Mouse (Mus musculus) left cerebral cortex, adult 8-10 months (tissue): ENCODE data around the gene Iqck. TPM values are rescaled to one million over a fixed set of nuclear protein-coding genes. Genes with fewer than 3 reads are reported as not detected.

Experiments
- DNase-seq, 2 experiments: peaks; one replicate each; pipeline ENCODE4 v3.0.0; 2022; ENCODE audit warnings: low spot score in 2 of 2
- total RNA-seq, 4 experiments: library from RNA; stranded (reverse); gene quantifications; 2 replicates each; pipeline ENCODE4 v1.2.4; 2022

Iqck gene
- total RNA-seq, result 1 to 10 TPM; 3.9 to 4.7 (median 4.4) TPM

GRCm38 (mm10) chr7:118855171-118855876 lies at the start of gene Iqck:
Gene Iqck (plus strand): TSS chr7:118855752.
- peak; percentile 82 to 90 for DNase-seq

GRCm38 (mm10) chr7:118806631-118807411 lies 48.7 kb upstream of the Iqck start:
- no peak for DNase-seq

GRCm38 (mm10) chr7:118807899-118808298 lies 47.7 kb upstream of the Iqck start:
- no peak for DNase-seq

- DNase-seq, result no peak
These were observed 44.0 kb upstream of the Iqck start for GRCm38 (mm10) chr7:118811407-118812106.

- DNase-seq, result no peak
These were observed 42.0 kb upstream of the Iqck start for GRCm38 (mm10) chr7:118813592-118813991.

GRCm38 (mm10) chr7:118816275-118816674 lies 39.3 kb upstream of the Iqck start:
- DNase-seq, result no peak

GRCm38 (mm10) chr7:118817741-118818140 lies 37.8 kb upstream of the Iqck start:
- DNase-seq, result no peak

GRCm38 (mm10) chr7:118819666-118820065 lies 35.9 kb upstream of the Iqck start:
- DNase-seq, result no peak

- DNase-seq, result no peak
These were observed 34.2 kb upstream of the Iqck start for GRCm38 (mm10) chr7:118821356-118821755.

- no peak for DNase-seq
These were observed 33.5 kb upstream of the Iqck start for GRCm38 (mm10) chr7:118821887-118822556.

GRCm38 (mm10) chr7:118824451-118824850 lies 31.1 kb upstream of the Iqck start:
- DNase-seq, result no peak

GRCm38 (mm10) chr7:118827975-118828416 lies 27.6 kb upstream of the Iqck start:
- DNase-seq, result no peak

- no peak for DNase-seq
These were observed 17.7 kb upstream of the Iqck start for GRCm38 (mm10) chr7:118837901-118838300.

GRCm38 (mm10) chr7:118841030-118841745 lies 14.4 kb upstream of the Iqck start:
- no peak for DNase-seq

- DNase-seq, result peak in 1 of 2 experiments; percentile 34
These were observed 13.8 kb upstream of the Iqck start for GRCm38 (mm10) chr7:118841796-118842195.

- DNase-seq, result no peak
These were observed 12.6 kb upstream of the Iqck start for GRCm38 (mm10) chr7:118842938-118843337.

- no peak for DNase-seq
These were observed 10.4 kb upstream of the Iqck start for GRCm38 (mm10) chr7:118845141-118845540.

GRCm38 (mm10) chr7:118846329-118846728 lies 9.2 kb upstream of the Iqck start:
- no peak for DNase-seq

- DNase-seq, result no peak
These were observed 6.8 kb upstream of the Iqck start for GRCm38 (mm10) chr7:118848796-118849195.

GRCm38 (mm10) chr7:118849543-118850250 lies 5.9 kb upstream of the Iqck start:
- no peak for DNase-seq
